Mouse (Mus musculus) erythroblast, embryonic 14.5 days (primary cell): ENCODE data around the gene Prlhr.

ENCODE experiments used
- GATA1 ChIP-seq: IDR thresholded peaks from 2 replicates; pipeline ENCODE4 v1.6.1; 2012; ENCODE audit warnings: low read length, inconsistent platforms, mixed read lengths
- TAL1 ChIP-seq: IDR thresholded peaks from 3 replicates; pipeline ENCODE4 v1.6.1; 2012; ENCODE audit warnings: low read length, inconsistent platforms, mixed read lengths

DNA sequence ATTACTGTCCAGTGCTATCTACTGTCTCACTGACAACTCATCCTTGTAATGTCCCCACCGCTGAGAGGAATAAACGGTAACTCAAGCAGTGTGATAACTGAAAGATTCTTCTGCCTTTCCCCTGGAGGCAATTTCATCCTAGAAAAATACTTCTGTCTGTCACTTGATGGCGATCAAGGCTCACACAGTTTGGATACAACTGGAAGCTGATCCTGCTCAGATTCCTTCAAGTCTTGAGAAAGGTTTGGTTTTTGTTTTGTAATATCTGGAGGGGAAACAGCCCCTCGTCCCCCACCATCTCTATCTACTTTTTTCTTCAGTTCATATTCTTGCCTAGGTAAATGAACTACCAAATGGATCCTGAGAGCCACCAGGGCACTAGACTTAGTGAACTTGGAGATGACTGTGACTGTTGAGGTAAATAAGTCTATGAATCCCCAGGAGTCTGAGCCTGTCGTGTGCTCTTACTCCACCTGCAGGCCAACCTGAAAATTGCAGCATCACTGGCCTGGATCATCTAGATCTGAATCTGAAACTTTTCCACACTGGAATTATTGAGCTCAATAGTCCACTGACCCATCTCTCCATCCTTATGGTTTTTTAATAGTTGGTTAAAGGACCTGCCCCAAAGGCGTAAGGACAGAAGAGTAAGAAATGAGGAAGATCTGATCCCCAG lies 30.4 kb downstream of the Prlhr start:
- no peak for TF ChIP-seq GATA1
- no peak for TF ChIP-seq TAL1
